Mouse (Mus musculus) spleen, postnatal 4 days (tissue): Measurements from ENCODE around the gene Rtn4ip1.
"Not testable (repeated sequence)": the region's sequence is repeated elsewhere in the genome, so short reads cannot be mapped to it uniquely, and the experiment has no call there.

Source experiments
- DNase-seq, 2 experiments: peaks; one replicate each; pipeline ENCODE4 v3.0.0; 2022; ENCODE audit warnings: low spot score in 2 of 2

Gene Rtn4ip1

DNA sequence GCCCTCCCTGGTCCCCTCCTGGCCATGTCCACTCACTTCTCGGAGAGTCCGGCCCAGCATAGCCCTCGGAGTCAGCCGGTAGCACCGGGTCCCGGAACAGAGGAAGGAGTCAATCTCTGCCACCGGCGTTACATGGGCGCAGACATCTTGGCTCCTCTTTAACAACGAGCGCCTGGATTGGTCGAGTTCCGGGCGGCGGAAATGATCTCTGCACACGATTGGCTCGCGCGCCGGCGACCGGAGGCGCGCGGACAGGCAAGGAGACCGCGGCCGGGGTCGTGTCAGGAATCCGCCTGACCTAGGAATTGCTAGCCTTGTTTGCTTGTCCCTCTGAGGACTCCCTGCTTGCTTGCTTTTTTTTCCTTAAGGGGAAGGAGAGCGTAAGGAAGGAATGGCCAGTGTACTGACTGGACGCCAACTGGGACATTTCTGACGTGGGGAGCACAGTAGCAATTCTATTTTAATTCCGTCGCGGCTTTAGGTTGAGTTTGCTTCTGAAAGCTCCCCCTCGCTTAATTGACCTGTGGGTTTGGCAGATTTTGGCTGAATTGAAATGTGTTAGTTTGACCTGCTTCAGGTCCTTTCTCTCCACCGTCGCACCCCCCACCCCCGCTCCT, at the start of gene Rtn4ip1, which contains the start of gene Qrsl1:
Gene Rtn4ip1, plus strand, starts transcription at position 230 of the 617 bp plus-strand sequence.
Gene Qrsl1, minus strand, starts transcription at position 168 of the 617 bp plus-strand sequence.
- peak; percentile 86 to 93 for DNase-seq

DNA sequence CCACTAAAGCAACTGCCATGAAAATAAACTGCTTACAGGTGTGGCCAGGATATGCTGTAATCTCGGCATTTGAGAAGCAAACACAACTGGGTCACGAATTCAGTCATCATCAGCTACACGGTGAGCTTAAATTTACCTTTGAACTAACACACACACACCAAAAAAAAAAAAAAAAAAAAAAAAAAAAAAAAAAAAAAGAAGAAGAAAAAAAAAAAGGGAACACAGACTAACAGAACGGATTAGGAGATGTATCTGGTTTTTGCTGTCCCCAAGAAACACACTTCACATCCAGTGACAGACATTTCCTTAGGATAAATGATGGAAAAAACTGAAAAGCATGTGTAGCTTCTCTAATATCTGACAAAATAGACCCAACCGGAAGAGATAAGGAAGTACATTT, 49.7 kb upstream of the Rtn4ip1 start:
- DNase-seq = no peak

DNA sequence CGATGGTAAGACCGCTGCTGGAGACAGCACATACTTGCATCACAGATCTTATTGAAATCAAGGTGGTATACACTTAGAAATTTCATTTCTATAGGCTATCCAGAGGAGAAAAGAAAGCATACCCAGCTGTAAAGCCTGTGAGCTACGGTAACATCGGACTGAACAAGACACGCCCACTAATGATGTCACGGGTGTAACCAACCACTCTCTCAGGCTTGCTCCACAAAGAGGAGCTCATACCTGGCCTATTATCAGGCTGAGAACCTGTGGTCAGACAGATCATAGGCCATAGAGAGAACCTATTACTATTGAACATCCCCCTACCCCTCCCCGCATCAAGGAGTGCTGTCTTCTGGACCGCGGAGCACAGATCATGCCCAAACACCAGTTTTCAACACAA, 45.7 kb upstream of the Rtn4ip1 start:
- DNase-seq = no peak

DNA sequence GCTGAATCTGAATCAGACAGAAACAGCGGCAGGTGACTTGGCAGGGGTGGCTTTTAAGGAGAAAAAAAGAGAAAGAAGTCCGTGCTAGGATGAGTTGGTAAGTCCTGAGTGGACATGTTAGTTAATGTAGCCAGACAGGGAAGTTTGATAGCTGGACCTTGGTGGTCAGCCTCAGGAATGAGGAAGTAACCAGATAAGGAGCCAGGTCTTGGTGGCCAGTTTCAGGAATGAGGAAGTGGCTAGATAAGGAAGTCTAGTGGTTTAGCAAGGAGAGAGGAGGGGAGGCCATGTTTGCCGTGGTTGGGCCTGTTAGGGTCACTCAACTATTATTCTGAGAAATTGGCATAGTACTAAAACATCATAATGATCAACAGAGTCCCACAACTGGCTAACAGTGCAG, 45.3 kb upstream of the Rtn4ip1 start:
- DNase-seq = no peak

DNA sequence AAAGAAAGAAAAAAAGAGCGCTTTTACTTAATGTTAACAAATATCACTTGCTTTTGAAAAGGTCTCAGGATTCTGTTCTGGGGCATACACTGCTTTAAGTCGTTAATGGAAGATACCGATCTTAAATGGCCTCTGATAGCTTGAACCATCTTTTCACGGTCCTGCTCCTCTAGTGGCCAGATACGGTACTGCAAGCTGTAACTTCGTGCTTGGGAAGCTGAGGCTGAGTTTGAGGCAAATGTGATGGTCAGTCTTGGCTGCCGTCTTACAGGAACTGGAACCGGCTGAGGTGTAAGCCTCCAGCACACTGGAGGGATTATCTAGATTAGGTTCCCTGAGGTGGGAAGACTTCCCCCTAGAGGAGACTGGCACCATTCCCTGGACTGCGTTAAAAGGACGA, 30.9 kb upstream of the Rtn4ip1 start:
- DNase-seq = peak; percentile 51 to 81

DNA sequence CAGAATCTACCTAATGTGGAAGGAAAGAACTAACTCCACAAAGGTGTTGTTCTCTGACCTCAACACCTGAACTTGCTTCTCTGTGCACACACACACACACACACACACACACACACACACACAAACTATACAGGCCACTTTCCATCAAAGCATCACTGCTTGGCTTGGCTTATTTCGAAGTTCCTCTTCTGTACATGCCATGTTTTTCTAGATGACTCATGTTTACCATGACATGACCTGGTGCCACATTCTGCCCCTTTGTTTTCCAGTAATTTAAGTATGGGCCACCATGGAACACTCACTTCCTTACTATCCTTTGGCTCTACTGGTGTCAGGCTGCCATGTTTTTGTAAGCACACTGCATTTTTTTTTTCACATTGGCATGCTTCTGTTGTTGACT, 30.1 kb upstream of the Rtn4ip1 start:
- no peak for DNase-seq

DNA sequence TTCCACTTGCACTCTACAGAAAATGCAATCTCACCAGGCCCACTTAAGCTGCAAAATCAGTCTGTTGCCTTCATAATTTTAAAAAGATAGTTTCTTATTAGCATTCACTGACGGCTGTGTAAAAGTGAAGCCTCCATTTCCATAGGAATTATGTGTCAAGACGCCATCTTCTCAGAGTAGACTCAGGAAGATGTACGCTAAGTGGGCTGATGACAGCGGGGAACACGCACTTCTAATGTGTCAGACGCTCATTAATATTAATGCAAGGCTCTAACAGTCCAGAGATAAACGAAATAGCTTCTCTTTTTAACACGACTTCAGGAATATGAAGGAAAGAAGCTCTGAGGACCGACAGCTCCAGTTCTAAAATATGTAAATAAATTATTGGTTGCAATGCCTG, 13.9 kb upstream of the Rtn4ip1 start:
- DNase-seq = no peak

DNA sequence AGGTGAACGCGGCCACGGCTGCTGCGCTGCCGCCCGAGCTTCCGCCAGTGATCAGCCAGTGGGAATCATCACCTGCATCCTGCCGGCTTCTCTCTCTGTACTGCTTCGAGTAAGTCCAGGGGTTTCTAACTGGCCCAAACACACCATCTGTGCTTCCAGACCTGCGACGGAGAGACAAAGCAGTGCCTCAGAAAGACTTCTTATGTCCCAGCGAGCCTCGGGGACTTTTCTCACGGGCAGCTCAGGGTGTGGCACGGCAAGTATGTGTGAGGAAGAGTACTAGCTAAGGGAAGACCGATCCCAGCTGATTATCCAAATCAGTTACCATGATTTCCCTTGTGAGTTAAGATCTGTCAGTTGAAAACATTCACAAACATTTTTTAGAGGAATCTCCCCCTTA, 12.6 kb upstream of the Rtn4ip1 start:
- no peak for DNase-seq

DNA sequence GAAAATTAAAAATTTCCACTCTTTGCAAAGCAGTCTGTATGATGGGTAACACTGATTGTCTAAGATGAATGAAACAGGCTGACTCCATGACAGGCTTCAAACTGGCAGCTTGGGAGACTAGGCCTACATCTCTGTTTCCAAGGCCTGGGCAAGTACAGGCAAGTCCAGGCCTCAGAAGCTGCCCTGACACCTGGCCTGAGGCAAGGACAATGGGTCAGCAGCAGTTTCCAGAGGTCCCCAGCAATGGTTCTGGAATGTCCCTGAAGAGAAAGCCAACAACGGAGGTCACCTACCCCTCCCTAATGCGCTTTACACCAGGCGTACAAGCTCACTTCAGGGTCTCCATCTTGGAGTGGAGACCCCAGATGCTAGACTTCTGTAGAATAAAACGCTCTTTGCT, 8.6 kb upstream of the Rtn4ip1 start:
- DNase-seq = peak in 1 of 2 experiments; percentile 42

DNA sequence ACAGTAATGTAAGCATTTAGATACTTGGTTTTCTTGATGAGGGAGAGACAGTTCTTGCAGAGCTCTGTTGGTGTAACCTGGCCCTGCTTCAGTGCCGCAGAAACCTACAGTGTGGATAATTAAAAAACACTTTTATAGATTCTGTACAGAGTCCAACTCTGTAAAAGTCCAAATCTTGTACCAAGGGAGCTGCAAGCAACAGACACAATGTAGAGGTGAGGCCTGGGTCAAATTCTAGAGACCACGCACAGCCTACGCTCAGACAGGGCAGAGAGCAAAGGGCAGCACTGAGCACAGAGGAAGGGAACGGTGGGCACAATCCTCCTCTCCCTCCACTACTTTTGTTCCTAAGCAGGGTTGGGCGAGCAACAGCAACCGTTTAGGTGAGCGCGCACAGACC, 5.5 kb upstream of the Rtn4ip1 start:
- no peak for DNase-seq

DNA sequence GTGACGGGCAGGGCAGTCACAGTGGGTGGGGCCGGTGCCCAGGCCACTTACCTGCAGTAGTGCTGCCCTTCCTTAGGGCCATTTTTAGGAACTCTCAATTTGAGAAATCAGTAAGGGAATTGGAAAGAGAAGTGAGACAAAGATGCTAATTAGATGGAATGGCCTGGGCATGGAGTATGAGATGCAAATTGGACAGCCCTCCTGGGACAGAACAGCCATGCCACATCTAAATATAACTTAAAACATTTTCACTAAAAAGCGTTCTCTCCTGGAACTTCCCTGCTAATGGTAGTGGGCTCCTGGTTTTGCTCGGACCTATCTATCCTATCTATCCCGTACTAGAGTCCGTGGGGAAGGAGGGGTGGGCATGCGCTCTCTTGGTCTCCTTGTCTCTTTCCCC, 3.3 kb upstream of the Rtn4ip1 start:
- no peak for DNase-seq

DNA sequence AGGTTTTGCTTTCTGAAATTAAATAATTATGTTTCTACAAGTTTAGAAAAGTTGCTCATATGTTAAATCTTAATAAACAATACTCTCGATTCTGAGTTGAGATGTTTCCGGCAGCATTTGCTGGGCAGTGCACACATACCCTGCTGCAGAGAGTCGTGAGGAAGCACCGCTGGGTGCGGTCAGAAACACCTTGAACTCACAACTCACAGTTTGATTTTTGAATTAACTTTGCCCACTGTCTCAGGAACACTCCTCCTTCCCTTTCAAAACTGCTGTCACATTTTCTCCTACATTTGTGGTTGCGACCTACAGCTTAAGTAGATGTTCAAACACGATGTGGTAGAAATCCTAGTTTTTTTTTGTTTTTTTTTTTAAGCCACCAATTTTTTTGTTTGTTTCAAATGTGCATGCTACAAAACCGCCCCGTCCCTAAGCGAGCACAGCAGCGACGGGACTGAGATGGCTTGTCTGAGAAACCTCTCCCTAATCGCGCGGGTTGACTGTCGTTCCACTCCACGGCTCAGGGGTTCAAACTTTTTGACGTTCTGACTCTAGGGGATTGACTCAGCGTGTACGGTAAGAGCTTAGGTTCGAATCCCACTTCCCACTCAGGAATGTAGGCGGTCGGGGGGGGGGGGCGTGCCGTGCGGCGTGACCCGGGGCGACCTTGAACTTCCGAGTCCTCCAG, 580 bp upstream of the Rtn4ip1 start:
- no peak for DNase-seq

DNA sequence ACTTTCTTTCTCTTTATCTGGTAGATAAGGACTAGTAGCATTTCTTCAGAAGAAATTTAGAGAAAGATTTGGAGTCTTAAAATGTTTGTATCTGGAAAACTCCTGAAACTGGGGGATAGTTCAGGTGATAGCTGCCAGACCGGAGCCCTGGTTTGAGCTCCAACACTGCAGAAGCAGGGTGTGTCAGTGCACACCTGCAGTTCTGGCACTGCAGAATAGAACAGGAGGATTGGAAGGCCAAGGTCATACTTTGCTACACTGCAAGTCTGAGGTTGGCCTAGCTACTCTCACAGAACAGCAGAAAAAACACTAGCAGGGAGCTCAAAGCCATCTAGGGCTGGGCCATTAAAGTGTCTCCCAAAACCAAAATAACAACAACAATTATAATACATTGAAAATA, 3.0 kb downstream of the Rtn4ip1 start:
- DNase-seq = no peak

DNA sequence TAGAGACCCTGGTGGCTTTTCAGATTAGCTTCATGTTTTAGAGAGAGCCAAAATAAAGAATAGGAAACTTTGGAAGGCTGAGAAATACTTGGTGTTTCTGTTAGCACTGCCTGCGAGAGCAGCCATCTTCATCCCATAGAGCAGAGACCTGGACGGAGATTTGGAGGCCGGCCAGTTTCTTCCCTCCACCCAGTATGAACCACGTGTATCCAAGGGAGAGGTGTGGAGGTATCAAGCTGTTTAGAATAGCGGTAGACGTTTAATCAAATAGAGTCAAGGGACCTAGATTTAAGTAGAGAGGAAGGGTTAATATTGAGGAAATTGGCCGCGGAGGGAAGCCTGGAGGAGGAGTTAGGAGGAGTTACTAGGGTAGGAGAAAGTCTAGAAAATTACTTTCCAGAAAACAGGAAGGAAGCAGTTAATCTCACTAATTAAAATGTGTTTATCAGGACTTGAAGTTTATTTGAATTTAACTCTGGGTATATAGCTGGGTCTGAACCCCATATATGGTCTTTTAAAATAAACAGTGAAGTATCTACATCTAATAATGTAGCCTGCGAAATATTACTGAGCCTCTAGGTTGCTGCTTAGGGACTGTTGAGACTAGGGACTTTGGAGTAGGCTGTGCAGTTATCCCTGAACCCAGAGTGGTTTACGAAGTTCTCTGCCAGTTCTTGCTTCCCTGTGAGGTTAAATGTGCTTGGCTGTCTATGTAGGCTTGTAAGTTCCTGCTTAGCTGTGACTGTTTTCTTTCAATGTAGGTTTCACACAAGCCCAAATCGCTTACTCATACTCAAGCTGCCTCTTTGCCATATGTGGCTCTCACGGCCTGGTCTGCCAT, 8.6 kb downstream of the Rtn4ip1 start:
- no peak for DNase-seq

DNA sequence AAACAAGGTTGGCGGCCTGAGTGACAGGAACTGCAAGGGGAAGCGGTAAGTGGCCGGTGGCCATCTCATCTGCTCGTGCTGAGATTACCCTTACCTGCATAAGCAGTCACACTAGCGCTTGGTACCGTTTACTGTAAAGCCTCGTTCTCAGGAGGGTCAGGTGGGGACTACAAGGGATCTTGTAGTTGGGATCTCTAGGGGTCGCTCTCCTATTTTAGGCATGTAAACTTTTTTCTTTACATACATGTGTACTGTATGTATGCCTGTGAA, 9.2 kb downstream of the Rtn4ip1 start:
- DNase-seq = no peak

DNA sequence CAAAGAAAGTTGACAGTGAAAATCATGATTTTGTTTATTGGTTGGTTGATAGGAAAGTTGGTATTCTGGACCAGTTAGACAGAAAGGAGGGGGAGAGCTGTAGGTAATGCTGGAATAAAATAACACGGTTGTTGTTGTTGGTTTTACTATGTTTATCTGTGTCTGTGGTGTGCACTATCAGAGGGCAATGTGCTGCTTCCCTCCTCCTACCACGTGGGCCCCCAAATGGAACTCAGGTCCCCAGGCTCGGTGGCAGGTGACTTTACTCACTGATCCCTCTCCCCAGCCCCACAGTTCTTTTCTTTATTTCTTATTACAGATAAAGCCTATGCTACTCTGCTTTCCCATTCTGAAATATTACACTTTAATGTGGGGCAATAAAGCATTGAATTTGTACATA, 10.6 kb downstream of the Rtn4ip1 start:
- no peak for DNase-seq

DNA sequence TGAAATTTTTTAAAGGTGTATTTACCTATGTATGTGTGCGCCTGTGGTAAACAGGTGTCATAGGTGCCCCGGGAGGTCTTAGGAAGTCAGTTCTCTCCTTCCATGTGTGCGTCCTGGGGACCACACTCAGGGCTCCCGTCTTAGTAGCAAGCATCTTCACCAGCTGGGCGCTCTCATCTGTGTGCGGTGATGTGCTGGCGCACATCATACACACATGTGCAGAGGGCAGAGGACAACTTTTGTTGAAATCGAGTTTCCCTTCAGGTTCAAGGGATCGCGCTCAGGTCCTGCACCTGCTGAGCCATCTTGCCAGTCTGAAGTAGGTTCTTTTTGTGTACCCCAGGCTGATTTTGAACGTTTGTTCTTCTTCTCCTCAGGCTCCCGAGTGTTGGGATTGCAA, 14.6 kb downstream of the Rtn4ip1 start:
- no peak for DNase-seq

DNA sequence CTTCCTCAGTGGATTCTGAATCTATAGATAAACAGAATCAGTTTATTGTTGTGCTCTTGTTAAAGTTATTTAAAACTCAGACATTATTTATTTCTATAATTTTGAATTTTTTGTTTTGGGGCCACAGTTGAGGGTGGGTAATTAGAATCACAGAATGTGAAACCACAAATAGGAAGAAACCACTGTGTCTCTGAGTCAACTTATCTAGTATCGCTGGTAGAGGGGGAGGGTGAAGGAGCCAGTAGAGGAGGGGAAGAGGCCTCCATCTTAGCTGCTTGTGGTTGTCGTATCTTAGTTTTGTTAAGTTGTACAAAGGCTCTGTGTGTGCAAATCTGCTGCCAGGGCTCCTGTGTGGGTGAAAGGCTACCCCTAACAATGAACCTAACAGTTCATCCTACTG, 15.1 kb downstream of the Rtn4ip1 start:
- no peak for DNase-seq

DNA sequence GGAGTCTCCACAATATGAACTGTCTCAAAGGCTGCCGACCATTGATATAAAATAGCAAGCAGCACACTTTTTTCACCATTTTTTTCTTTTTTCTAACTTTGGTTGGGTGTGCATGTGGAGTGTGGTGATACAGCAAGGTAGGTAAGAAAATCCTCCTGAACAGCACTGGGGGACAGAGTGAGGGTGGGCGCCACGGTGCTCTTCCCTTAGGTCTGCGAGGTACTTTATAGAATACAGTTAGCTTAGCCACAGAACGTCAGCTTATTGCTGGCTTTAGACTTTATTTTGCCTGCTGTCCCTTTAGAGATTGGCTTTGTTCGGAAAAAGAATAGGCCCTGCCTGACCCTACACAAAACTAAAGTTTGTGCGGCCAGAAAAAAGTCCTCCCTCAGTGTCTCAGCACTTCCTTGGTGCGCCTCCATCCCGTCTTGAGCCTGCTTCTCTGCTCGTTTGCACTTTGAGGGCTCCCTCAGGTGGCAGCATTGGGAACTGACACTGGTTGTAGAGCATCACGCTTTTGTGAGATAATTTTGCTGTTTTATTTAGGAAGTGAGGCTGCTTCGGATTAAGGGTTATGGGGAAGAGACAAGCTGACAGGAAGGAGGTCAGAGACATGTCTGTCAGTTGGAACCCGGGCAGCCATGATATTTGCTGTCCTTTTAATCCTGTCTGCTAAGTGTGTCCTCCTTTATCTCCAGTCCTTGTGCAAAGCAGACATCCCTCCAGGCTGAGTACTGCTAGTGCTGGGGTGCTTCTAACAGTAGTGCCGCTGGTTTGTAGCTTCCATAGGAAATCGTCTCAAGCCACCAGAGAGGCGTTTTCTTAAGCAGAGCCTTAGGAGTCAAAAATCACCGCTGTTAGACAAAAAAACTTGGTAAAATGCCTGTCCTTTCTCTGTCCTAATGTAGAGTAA, 17.3 kb downstream of the Rtn4ip1 start:
- DNase-seq = peak; percentile 87 to 96

DNA sequence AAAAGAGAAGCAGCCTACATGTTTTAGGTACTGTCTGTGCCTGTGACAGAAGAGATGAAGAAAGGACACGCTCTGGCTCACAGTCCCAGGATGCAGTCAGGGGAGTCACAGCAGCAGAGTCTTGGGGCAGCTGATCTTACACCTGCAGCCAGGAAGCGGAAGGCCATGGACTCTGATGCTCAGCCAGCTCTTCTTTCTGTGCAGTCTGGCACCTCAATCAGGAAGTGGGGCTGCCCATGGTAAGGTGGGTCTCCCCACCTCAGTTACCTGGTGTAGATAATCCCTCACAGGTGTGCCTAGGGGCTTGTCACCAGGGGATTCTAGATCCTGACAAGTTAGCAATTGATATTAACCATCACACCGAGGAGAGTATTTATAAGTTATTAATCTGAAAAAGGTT, 21.5 kb downstream of the Rtn4ip1 start:
- no peak for DNase-seq

DNA sequence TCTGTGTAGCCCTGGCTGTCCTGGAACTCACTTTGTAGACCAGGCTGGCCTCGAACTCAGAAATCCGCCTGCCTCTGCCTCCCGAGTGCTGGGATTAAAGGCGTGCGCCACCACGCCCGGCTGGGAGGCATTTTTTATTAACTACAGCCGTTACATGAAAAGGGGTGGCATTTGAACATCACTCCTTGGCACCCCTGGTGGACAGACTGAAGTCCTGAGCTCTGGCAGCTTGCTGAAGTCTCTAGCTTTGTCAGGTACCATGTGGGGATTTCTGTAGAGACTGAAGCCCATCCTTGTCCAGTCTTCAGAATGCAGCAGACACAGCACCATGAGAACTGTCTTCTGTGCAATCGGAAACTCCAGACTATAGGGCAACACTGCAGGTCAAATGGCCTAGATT, 24.2 kb downstream of the Rtn4ip1 start:
- not testable (repeated sequence) for DNase-seq

DNA sequence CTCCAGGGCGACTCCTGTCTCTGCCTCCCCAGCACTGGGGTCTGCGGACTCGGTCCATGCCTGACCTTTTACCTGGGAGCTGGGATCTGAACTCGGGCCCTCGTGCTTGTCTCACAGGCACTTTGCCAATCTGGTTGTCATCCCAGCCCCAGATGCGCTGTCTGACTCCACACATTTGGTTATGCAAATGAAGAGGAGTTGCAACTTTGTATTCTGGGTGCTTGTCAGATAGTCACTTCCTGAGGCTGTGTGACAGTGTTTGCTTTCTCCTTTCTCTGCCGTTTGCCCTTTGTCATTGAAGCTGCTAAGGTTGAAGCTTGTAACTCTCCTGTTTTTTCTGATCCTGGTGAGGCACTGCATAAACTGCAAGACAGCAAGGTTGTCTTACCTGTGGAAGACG, 26.1 kb downstream of the Rtn4ip1 start:
- no peak for DNase-seq
